Mouse (Mus musculus): Measurements from ENCODE around the gene Pdha1. TPM values are rescaled to one million over a fixed set of nuclear protein-coding genes. Genes with fewer than 3 reads are reported as not detected.

Pdha1 gene
- total RNA-seq, 1 experiment, result 159 TPM

DNA sequence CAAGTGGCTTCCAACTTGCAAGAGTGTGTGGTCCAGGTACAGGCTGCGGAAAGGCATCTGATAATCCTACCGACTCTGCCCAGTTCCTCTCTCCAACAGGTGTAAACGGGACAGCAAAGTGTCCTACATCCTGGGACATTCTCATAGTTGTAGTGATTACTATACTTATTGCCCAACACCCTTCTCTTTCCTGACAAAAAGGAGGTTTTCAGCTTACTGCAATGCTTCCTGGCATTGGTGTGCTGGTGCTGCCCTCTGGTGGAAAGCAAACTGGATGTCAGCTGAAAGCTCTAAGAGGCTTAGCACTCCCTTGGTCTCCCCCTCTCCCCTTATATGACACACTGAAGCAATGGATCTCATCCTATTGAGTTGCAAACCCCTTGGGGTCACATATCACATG, 21.6 kb downstream of the Pdha1 start:
- no peak overlapping the region for H3K4me3 ChIP-seq (ENCODE audit: insufficient read depth in 1 of 2, low read depth in 1 of 2, low read length in 2 of 2, poor library complexity in 1 of 2, severe bottlenecking in 1 of 2)
- TF ChIP-seq ZNF384 (IDR thresholded peaks at IDR 0.05; ENCODE audit: low read depth, low read length) (no peak), ZC3H11A (IDR thresholded peaks at IDR 0.05; ENCODE audit: borderline replicate concordance, low read depth, low read length) (peak; percentile 30; the same call in 1 of the 2 replicates)
- H3K36me3 ChIP-seq (ENCODE audit: control insufficient read depth, insufficient read depth, low read length, poor library complexity, severe bottlenecking), result peaks cover 2% of the 10 kb centered on the region
- no peak for DNase-seq (ENCODE audit: low read depth, low spot score)
- H3K27ac ChIP-seq (ENCODE audit: insufficient read depth, low read depth, low read length, poor library complexity, severe bottlenecking), result no peak overlapping the region
- no peaks in the 10 kb centered on the region for H3K4me1 ChIP-seq (ENCODE audit: control insufficient read depth in 2 of 2, insufficient read depth in 2 of 2, low read length in 2 of 2, poor library complexity in 1 of 2)
- H3K9me3 ChIP-seq (ENCODE audit: control insufficient read depth, insufficient read depth, low read depth, low read length), result no peaks in the 10 kb centered on the region
- in situ Hi-C loops (cut with MboI; ENCODE audit: low sequenced_read_pairs in 2 of 2, unreplicated experiment in 2 of 2), result loop anchor here (5.0 to 10.0 kb wide), 2 partner anchors 134 to 142 kb away; no protein-coding TSS in a partner anchor
- H3K9ac ChIP-seq (ENCODE audit: insufficient read depth, low read depth, low read length, poor library complexity, severe bottlenecking), result no peak overlapping the region

DNA sequence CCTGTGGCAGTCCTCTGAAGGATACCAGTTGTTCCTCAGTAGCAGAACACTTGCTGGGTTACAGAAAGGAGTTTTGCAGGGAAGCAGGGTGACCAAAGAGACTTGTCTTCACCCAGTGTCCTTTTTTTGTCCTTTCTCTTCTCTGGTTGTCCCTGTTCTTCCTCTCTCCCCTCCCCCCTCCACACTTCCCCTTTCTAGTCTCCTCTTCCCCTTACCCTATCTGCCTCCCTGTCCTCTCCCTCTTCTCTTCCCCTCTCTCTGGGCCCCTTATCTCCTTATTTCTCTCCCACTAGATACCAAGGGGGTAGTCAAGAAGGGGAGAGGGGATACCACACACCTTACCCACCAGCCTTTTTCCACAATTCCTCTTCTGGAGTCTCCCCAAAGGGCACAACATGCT, 22.1 kb downstream of the Pdha1 start:
- Histone ChIP-seq H3K36me3 (ENCODE audit: control insufficient read depth, insufficient read depth, low read length, poor library complexity, severe bottlenecking) (peaks cover 2% of the 10 kb centered on the region), H3K4me1 (ENCODE audit: control insufficient read depth in 2 of 2, insufficient read depth in 2 of 2, low read length in 2 of 2, poor library complexity in 1 of 2) (no peaks in the 10 kb centered on the region), H3K9me3 (ENCODE audit: control insufficient read depth, insufficient read depth, low read depth, low read length) (no peaks in the 10 kb centered on the region), H3K27ac (ENCODE audit: insufficient read depth, low read depth, low read length, poor library complexity, severe bottlenecking) (no peak overlapping the region), H3K9ac (ENCODE audit: insufficient read depth, low read depth, low read length, poor library complexity, severe bottlenecking) (no peak overlapping the region), H3K4me3 (ENCODE audit: insufficient read depth in 1 of 2, low read depth in 1 of 2, low read length in 2 of 2, poor library complexity in 1 of 2, severe bottlenecking in 1 of 2) (no peak overlapping the region)
- TF ChIP-seq MAFK (IDR thresholded peaks at IDR 0.05; ENCODE audit: insufficient read depth, low read depth, low read length), result no peak
- TF ChIP-seq CHD2 (IDR thresholded peaks at IDR 0.05; ENCODE audit: low read depth, low read length), result no peak
- TF ChIP-seq ZC3H11A (IDR thresholded peaks at IDR 0.05; ENCODE audit: borderline replicate concordance, low read depth, low read length), result no peak
- no peak for TF ChIP-seq ZNF384 (IDR thresholded peaks at IDR 0.05; ENCODE audit: low read depth, low read length)
- no peak for TF ChIP-seq HCFC1 (IDR thresholded peaks at IDR 0.05; ENCODE audit: borderline replicate concordance, insufficient read depth, low read length)
- in situ Hi-C loops (cut with MboI; ENCODE audit: low sequenced_read_pairs in 2 of 2, unreplicated experiment in 2 of 2), result loop anchor here (5.0 to 10.0 kb wide), 2 partner anchors 134 to 141 kb away; no protein-coding TSS in a partner anchor
- DNase-seq (ENCODE audit: low read depth, low spot score), result no peak

DNA sequence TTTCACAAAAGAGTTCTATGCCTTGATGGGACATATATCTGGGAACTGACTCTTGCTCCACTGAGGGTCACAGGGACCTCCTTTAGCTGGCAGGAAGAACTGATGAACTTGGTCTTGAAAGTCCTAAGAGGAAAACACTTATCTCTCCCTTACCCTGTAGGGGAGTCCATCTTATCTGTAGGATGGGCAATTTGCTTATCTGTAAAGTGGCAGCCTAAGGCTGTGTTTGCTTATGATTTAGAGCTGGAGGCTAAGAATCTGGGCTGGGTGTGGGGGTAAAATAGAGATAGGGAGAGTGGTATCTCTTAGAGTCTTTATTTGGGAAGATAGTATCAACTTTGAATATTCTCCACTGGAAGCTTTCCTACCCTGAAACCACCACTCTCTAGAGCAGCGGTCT, 24.4 kb downstream of the Pdha1 start:
- Histone ChIP-seq H3K4me3 (ENCODE audit: insufficient read depth in 1 of 2, low read depth in 1 of 2, low read length in 2 of 2, poor library complexity in 1 of 2, severe bottlenecking in 1 of 2) (no peak overlapping the region), H3K27ac (ENCODE audit: insufficient read depth, low read depth, low read length, poor library complexity, severe bottlenecking) (no peak overlapping the region), H3K4me1 (ENCODE audit: control insufficient read depth in 2 of 2, insufficient read depth in 2 of 2, low read length in 2 of 2, poor library complexity in 1 of 2) (no peaks in the 10 kb centered on the region), H3K9ac (ENCODE audit: insufficient read depth, low read depth, low read length, poor library complexity, severe bottlenecking) (no peak overlapping the region), H3K36me3 (ENCODE audit: control insufficient read depth, insufficient read depth, low read length, poor library complexity, severe bottlenecking) (no peaks in the 10 kb centered on the region), H3K9me3 (ENCODE audit: control insufficient read depth, insufficient read depth, low read depth, low read length) (no peaks in the 10 kb centered on the region)
- in situ Hi-C loops (cut with MboI; ENCODE audit: low sequenced_read_pairs in 2 of 2, unreplicated experiment in 2 of 2), result loop anchor here in 1 of 2 experiments (10.0 kb wide), 1 partner anchor 139 kb away; no protein-coding TSS in a partner anchor
- DNase-seq (ENCODE audit: low read depth, low spot score), result no peak
- TF ChIP-seq MAFK (IDR thresholded peaks at IDR 0.05; ENCODE audit: insufficient read depth, low read depth, low read length), result no peak
- no peak for TF ChIP-seq ZNF384 (IDR thresholded peaks at IDR 0.05; ENCODE audit: low read depth, low read length)
- no peak for TF ChIP-seq HCFC1 (IDR thresholded peaks at IDR 0.05; ENCODE audit: borderline replicate concordance, insufficient read depth, low read length)

DNA sequence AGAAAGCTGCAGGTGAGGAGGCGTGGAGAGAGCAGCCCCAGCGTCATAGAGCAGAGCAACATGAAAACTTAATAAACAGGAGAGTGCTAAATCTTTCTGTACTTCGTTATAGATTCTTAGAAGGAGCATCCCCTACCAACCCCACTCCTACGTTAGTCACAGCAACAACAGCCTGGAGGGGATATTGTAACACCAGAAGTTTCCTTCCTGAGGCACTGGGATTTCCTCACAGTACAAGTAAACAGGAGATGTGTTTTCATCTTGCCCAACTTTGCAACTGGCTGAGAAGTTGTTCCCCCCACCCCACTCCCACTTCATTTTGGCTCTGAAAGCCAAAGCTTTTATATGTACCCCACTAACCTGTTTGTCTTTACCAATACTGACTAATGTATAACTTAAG, 30.4 kb downstream of the Pdha1 start:
- in situ Hi-C loops (cut with MboI; ENCODE audit: low sequenced_read_pairs in 2 of 2, unreplicated experiment in 2 of 2), result no loop called here
- Histone ChIP-seq H3K9me3 (ENCODE audit: control insufficient read depth, insufficient read depth, low read depth, low read length) (no peaks in the 10 kb centered on the region), H3K4me1 (ENCODE audit: control insufficient read depth in 2 of 2, insufficient read depth in 2 of 2, low read length in 2 of 2, poor library complexity in 1 of 2) (no peaks in the 10 kb centered on the region), H3K4me3 (ENCODE audit: insufficient read depth in 1 of 2, low read depth in 1 of 2, low read length in 2 of 2, poor library complexity in 1 of 2, severe bottlenecking in 1 of 2) (no peak overlapping the region), H3K36me3 (ENCODE audit: control insufficient read depth, insufficient read depth, low read length, poor library complexity, severe bottlenecking) (no peaks in the 10 kb centered on the region), H3K27ac (ENCODE audit: insufficient read depth, low read depth, low read length, poor library complexity, severe bottlenecking) (no peak overlapping the region), H3K9ac (ENCODE audit: insufficient read depth, low read depth, low read length, poor library complexity, severe bottlenecking) (no peak overlapping the region)
- TF ChIP-seq HCFC1 (IDR thresholded peaks at IDR 0.05; ENCODE audit: borderline replicate concordance, insufficient read depth, low read length), result no peak
- no peak for TF ChIP-seq MAFK (IDR thresholded peaks at IDR 0.05; ENCODE audit: insufficient read depth, low read depth, low read length)
- no peak for TF ChIP-seq CHD2 (IDR thresholded peaks at IDR 0.05; ENCODE audit: low read depth, low read length)
- no peak for TF ChIP-seq ZC3H11A (IDR thresholded peaks at IDR 0.05; ENCODE audit: borderline replicate concordance, low read depth, low read length)
- TF ChIP-seq ZNF384 (IDR thresholded peaks at IDR 0.05; ENCODE audit: low read depth, low read length), result no peak
- no peak for DNase-seq (ENCODE audit: low read depth, low spot score)

DNA sequence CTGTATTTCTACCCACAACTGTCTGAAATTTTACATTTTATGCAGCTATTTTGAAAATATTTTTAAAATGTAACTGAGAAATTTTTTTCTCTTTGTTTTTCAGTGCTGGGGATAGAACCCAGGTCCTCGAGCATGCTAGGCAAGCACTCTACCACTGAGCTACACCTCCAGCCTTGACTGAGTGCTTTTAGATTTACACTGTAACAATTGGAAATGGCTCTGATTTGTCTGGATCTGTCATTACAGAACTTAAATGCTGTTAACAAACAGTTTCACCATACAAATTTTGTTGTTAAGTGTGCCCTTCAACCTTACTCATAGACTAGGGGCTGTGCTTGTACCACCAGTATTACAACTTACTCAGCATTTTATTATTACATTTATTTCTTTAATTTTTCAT, 46.2 kb downstream of the Pdha1 start:
- Histone ChIP-seq H3K9ac (ENCODE audit: insufficient read depth, low read depth, low read length, poor library complexity, severe bottlenecking) (no peak overlapping the region), H3K9me3 (ENCODE audit: control insufficient read depth, insufficient read depth, low read depth, low read length) (no peaks in the 10 kb centered on the region), H3K4me1 (ENCODE audit: control insufficient read depth in 2 of 2, insufficient read depth in 2 of 2, low read length in 2 of 2, poor library complexity in 1 of 2) (no peaks in the 10 kb centered on the region), H3K4me3 (ENCODE audit: insufficient read depth in 1 of 2, low read depth in 1 of 2, low read length in 2 of 2, poor library complexity in 1 of 2, severe bottlenecking in 1 of 2) (no peak overlapping the region), H3K36me3 (ENCODE audit: control insufficient read depth, insufficient read depth, low read length, poor library complexity, severe bottlenecking) (no peaks in the 10 kb centered on the region), H3K27ac (ENCODE audit: insufficient read depth, low read depth, low read length, poor library complexity, severe bottlenecking) (no peak overlapping the region)
- in situ Hi-C loops (cut with MboI; ENCODE audit: low sequenced_read_pairs in 2 of 2, unreplicated experiment in 2 of 2), result no loop called here
- no peak for TF ChIP-seq MAFK (IDR thresholded peaks at IDR 0.05; ENCODE audit: insufficient read depth, low read depth, low read length)
- no peak for DNase-seq (ENCODE audit: low read depth, low spot score)

Other genes starting within 250 kb of the Pdha1 start
- gene Map3k15, start 150.0 kb downstream of the Pdha1 start, total RNA-seq (2012; rRNA removed), result 4.5 and 6.0 TPM in 2 replicates